ENCODE assay signal across 9 mouse cellular contexts in genomic region chr8:69717232-69717580, GRCm38 (mm10). TPM values are rescaled to one million over a fixed set of nuclear protein-coding genes. Genes with fewer than 3 reads are reported as not detected.
DNase-seq lines count a peak whose midpoint lies in the region; ATAC-seq and TF ChIP-seq lines count a peak whose summit lies in the region.
"Had no signal": no experiment of that assay in that cellular context is flagged by ENCODE, and none has a peak within 500 bp of the region (broad histone marks: within the 10 kb centered on the region; RNA-seq: fewer than 3 reads in every experiment).

No protein-coding gene starts in this region.

- WGBS in heart, embryonic 15.5 days = 41% methylated on average over 5 of the region's 5 CpGs
- 33% methylated on average over 5 of the region's 5 CpGs for WGBS in bone marrow, adult 2 months
- WGBS in hindbrain, embryonic 11.5 days = 48% methylated on average over 5 of the region's 5 CpGs
- WGBS in midbrain, embryonic 11.5 days = 47% methylated on average over 5 of the region's 5 CpGs

- DNase-seq in heart, adult 18-20 months = no peak
- DNase-seq in hindbrain, embryonic 11.5 days (ENCODE audit: low spot score) = no peak
- DNase-seq in midbrain, embryonic 11.5 days (ENCODE audit: low spot score, missing footprints) = no peak
- no peak for DNase-seq in spleen, postnatal 36 days (ENCODE audit: low spot score in 2 of 2)
- no peak for DNase-seq in cerebellum, adult 11 months
- DNase-seq in embryo, embryonic 10 days (ENCODE audit: low spot score) = no peak

- peak overlapping the region; percentile 44 for H3K4me3 ChIP-seq in heart, embryonic 15.5 days
- peak overlapping the region; percentile 52 for H3K4me3 ChIP-seq in bone marrow, adult 2 months (replicated peaks; ENCODE audit: control insufficient read depth, low read depth, low read length)
- H3K4me3 ChIP-seq in hindbrain, embryonic 11.5 days (ENCODE audit: low read depth, low read length) = peak overlapping the region; percentile 91
- H3K4me3 ChIP-seq in midbrain, embryonic 11.5 days (ENCODE audit: low read depth, low read length) = no peak overlapping the region; the same call in 1 of the 2 replicates

- peaks cover 17% of the 10 kb centered on the region for H3K4me1 ChIP-seq in heart, embryonic 15.5 days (replicated peaks)
- H3K4me1 ChIP-seq in bone marrow, adult 2 months (ENCODE audit: control insufficient read depth, insufficient read depth, low read length) = no peaks in the 10 kb centered on the region; the same call in 1 of the 2 replicates
- H3K4me1 ChIP-seq in hindbrain, embryonic 11.5 days (replicated peaks; ENCODE audit: control insufficient read depth, insufficient read depth, low read length) = no peaks in the 10 kb centered on the region
- H3K4me1 ChIP-seq in midbrain, embryonic 11.5 days (ENCODE audit: control insufficient read depth, insufficient read depth, low read length) = peaks cover 6% of the 10 kb centered on the region

- no peaks in the 10 kb centered on the region for H3K9me3 ChIP-seq in heart, embryonic 15.5 days (replicated peaks)
- no peaks in the 10 kb centered on the region for H3K9me3 ChIP-seq in hindbrain, embryonic 11.5 days (ENCODE audit: control insufficient read depth, low read length)
- no peaks in the 10 kb centered on the region for H3K9me3 ChIP-seq in midbrain, embryonic 11.5 days (ENCODE audit: control insufficient read depth, low read length)

- no peak for TF ChIP-seq POLR2A in bone marrow, adult 2 months (IDR thresholded peaks at IDR 0.05; ENCODE audit: borderline replicate concordance, control insufficient read depth, low read depth, low read length)

- H3K9ac ChIP-seq in heart, embryonic 15.5 days = peak overlapping the region; percentile 34; the same call in 1 of the 2 replicates
- H3K9ac ChIP-seq in hindbrain, embryonic 11.5 days (ENCODE audit: low read depth, low read length) = 0 out of 2 replicates have a peak overlapping the region, but pooled peaks have one; percentile 15
- H3K9ac ChIP-seq in midbrain, embryonic 11.5 days (ENCODE audit: low read length) = no peak overlapping the region

- no peaks in the 10 kb centered on the region for H3K27me3 ChIP-seq in heart, embryonic 15.5 days
- H3K27me3 ChIP-seq in hindbrain, embryonic 11.5 days (ENCODE audit: control insufficient read depth, insufficient read depth, low read length) = no peaks in the 10 kb centered on the region
- H3K27me3 ChIP-seq in midbrain, embryonic 11.5 days (ENCODE audit: control insufficient read depth, insufficient read depth, low read length) = no peaks in the 10 kb centered on the region

- TF ChIP-seq CTCF in bone marrow, adult 2 months (IDR thresholded peaks at IDR 0.05; ENCODE audit: control insufficient read depth, insufficient read depth, low read length) = no peak

- ATAC-seq in heart, embryonic 15.5 days (replicated peaks; ENCODE audit: insufficient number of reproducible peaks, insufficient read depth, low FRiP score, low read depth) = peak; percentile 2
- ATAC-seq in hindbrain, embryonic 11.5 days (ENCODE audit: low FRiP score) = peak; percentile 46
- ATAC-seq in midbrain, embryonic 11.5 days (ENCODE audit: low FRiP score) = peak; percentile 34

- no peaks in the 10 kb centered on the region for H3K36me3 ChIP-seq in heart, embryonic 15.5 days
- no peaks in the 10 kb centered on the region for H3K36me3 ChIP-seq in hindbrain, embryonic 11.5 days (ENCODE audit: control insufficient read depth, insufficient read depth, low read length)
- no peaks in the 10 kb centered on the region for H3K36me3 ChIP-seq in midbrain, embryonic 11.5 days (ENCODE audit: control insufficient read depth, insufficient read depth, low read length)

- H3K27ac ChIP-seq in heart, embryonic 15.5 days = peak overlapping the region; percentile 66
- H3K27ac ChIP-seq in bone marrow, adult 2 months (ENCODE audit: control insufficient read depth, insufficient read depth, low read depth, low read length, poor library complexity) = no peak overlapping the region
- no peak overlapping the region for H3K27ac ChIP-seq in hindbrain, embryonic 11.5 days (ENCODE audit: low read depth, low read length)
- H3K27ac ChIP-seq in midbrain, embryonic 11.5 days (ENCODE audit: low read depth, low read length) = no peak overlapping the region

- peak overlapping the region; percentile 68 for H3K4me2 ChIP-seq in heart, embryonic 15.5 days
- peak overlapping the region; percentile 34; the same call in 1 of the 2 replicates for H3K4me2 ChIP-seq in hindbrain, embryonic 11.5 days (replicated peaks; ENCODE audit: low read depth, low read length)
- peak overlapping the region; percentile 30 for H3K4me2 ChIP-seq in midbrain, embryonic 11.5 days

RNA-seq across cellular contexts. Expression of gene Zfp869, which starts 6.7 kb away (rescaled TPM):
- polyA plus RNA-seq in heart, embryonic 15.5 days (2015; fragmentation: Nextera tagmentation; extraction: Ambion mirVana) = 14.6 and 18.9 TPM in 2 replicates
- 10 to 100 TPM; 13.3 to 16.4 TPM for total RNA-seq in heart, adult 18-20 months (2021)
- polyA plus RNA-seq in bone marrow, adult 2 months (2011; ENCODE audit: insufficient read depth, insufficient read length, low replicate concordance, missing spikeins) = 4.5 and 5.7 TPM in 2 replicates
- 32.1 and 38.8 TPM in 2 replicates for polyA plus RNA-seq in hindbrain, embryonic 11.5 days (2014; fragmentation: Nextera tagmentation; extraction: Ambion mirVana)
- polyA plus RNA-seq in midbrain, embryonic 11.5 days (2014; fragmentation: Nextera tagmentation; extraction: Ambion mirVana) = 34.9 and 38.6 TPM in 2 replicates

RNA-seq across cellular contexts. Expression of gene Zfp963, which starts 32.6 kb away (rescaled TPM):
- polyA plus RNA-seq in heart, embryonic 15.5 days (2015; fragmentation: Nextera tagmentation; extraction: Ambion mirVana) = 3.1 and 4.6 TPM in 2 replicates
- total RNA-seq in heart, adult 18-20 months (2021) = 1 to 10 TPM; 2.9 to 3.0 TPM
- 3.6 and 6.2 TPM in 2 replicates for polyA plus RNA-seq in bone marrow, adult 2 months (2011; ENCODE audit: insufficient read depth, insufficient read length, low replicate concordance, missing spikeins)
- polyA plus RNA-seq in hindbrain, embryonic 11.5 days (2014; fragmentation: Nextera tagmentation; extraction: Ambion mirVana) = 7.2 and 9.2 TPM in 2 replicates
- polyA plus RNA-seq in midbrain, embryonic 11.5 days (2014; fragmentation: Nextera tagmentation; extraction: Ambion mirVana) = 6.7 and 7.0 TPM in 2 replicates

RNA-seq across cellular contexts. Expression of gene Gm20422, which starts 57.5 kb away (rescaled TPM):
- 0.33 TPM in 1 of 2 replicates, not detected in the other for polyA plus RNA-seq in heart, embryonic 15.5 days (2015; fragmentation: Nextera tagmentation; extraction: Ambion mirVana)
- 1 to 10 TPM; 1.7 to 4.0 TPM for total RNA-seq in heart, adult 18-20 months (2021)
- polyA plus RNA-seq in bone marrow, adult 2 months (2011; ENCODE audit: insufficient read depth, insufficient read length, low replicate concordance, missing spikeins) = 2.4 and 3.8 TPM in 2 replicates
- polyA plus RNA-seq in hindbrain, embryonic 11.5 days (2014; fragmentation: Nextera tagmentation; extraction: Ambion mirVana) = 0.66 TPM in 1 of 2 replicates, not detected in the other
- 1.4 and 1.6 TPM in 2 replicates for polyA plus RNA-seq in midbrain, embryonic 11.5 days (2014; fragmentation: Nextera tagmentation; extraction: Ambion mirVana)
- total RNA-seq: ES-E14 had no signal
